Mouse (Mus musculus): ENCODE results near the gene Rbfox1.

The Rbfox1 gene

GRCm38 (mm10) chr16:7447718-7448649 is 1562.8 kb downstream of the Rbfox1 start:
- intact Hi-C loops (cut with DNase I) = no loop called here

DNA sequence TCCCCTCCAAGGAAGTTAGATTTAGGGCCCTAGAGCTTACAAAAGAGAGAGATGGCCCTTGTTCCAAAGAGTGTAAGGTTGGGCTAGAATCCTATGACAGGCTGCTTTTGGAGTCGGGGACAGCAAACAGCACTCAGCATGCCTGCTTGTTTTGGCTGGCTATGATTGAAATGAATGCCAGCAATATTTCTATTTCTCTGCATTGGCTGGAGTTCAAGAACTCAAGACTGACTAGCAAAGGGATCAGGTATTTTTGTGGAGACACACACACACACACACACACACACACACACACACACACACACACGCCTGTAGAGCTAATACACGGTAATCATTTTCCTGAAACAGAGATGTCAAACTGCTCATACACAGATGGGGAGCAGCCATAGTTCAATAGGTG is 1566.0 kb downstream of the Rbfox1 start:
- intact Hi-C loops (cut with DNase I) = no loop called here

- intact Hi-C loops (cut with DNase I) = no loop called here
Measured at GRCm38 (mm10) chr16:7457571-7457970, 1572.4 kb downstream of the Rbfox1 start.

All from adrenal gland (tissue).